Mouse (Mus musculus): ENCODE results near the gene Kcnc3. TPM values are rescaled to one million over a fixed set of nuclear protein-coding genes. Genes with fewer than 3 reads are reported as not detected.

Gene Kcnc3
- polyA plus RNA-seq, 1 experiment from 2014 or later: 0.22 TPM

GRCm38 (mm10) chr7:44617059-44617458 is 26.6 kb downstream of the Kcnc3 start:
- DNase-seq (ENCODE audit: low spot score) (no peak), ATAC-seq (replicated peaks; ENCODE audit: low FRiP score) (no peak)
- Histone ChIP-seq H3K4me2 (no peak overlapping the region), H3K4me3 (ENCODE audit: low read depth, low read length) (no peak overlapping the region), H3K9ac (ENCODE audit: low read depth, low read length) (no peak overlapping the region), H3K27me3 (replicated peaks; ENCODE audit: control insufficient read depth, insufficient read depth, low read length) (peaks cover 34% of the 10 kb centered on the region), H3K27ac (ENCODE audit: low read depth, low read length) (no peak overlapping the region), H3K4me1 (replicated peaks; ENCODE audit: control insufficient read depth, insufficient read depth, low read length) (no peaks in the 10 kb centered on the region), H3K36me3 (ENCODE audit: control insufficient read depth, insufficient read depth, low read length) (no peaks in the 10 kb centered on the region), H3K9me3 (ENCODE audit: control insufficient read depth, low read length) (no peaks in the 10 kb centered on the region)
- WGBS: 63% methylated on average over 3 of the region's 3 CpGs

GRCm38 (mm10) chr7:44623714-44624542 is 33.5 kb downstream of the Kcnc3 start:
- DNase-seq (ENCODE audit: low spot score) (no peak), ATAC-seq (replicated peaks; ENCODE audit: low FRiP score) (no peak)
- H3K9me3 ChIP-seq (ENCODE audit: control insufficient read depth, low read length): no peaks in the 10 kb centered on the region
- H3K4me1 ChIP-seq (replicated peaks; ENCODE audit: control insufficient read depth, insufficient read depth, low read length): no peaks in the 10 kb centered on the region
- H3K27ac ChIP-seq (ENCODE audit: low read depth, low read length): no peak overlapping the region
- no peak overlapping the region for H3K4me2 ChIP-seq
- H3K36me3 ChIP-seq (ENCODE audit: control insufficient read depth, insufficient read depth, low read length): no peaks in the 10 kb centered on the region
- 0 out of 2 replicates have a peak, but pooled peaks cover 3% of the 10 kb centered on the region for H3K27me3 ChIP-seq (replicated peaks; ENCODE audit: control insufficient read depth, insufficient read depth, low read length)
- no peak overlapping the region for H3K9ac ChIP-seq (ENCODE audit: low read depth, low read length)
- H3K4me3 ChIP-seq (ENCODE audit: low read depth, low read length): no peak overlapping the region
- 41% methylated on average over 18 of the region's 18 CpGs for whole genome bisulfite sequencing

- no peak overlapping the region for H3K4me2 ChIP-seq
- DNase-seq (ENCODE audit: low spot score): no peak
- ATAC-seq (replicated peaks; ENCODE audit: low FRiP score): no peak
- no peaks in the 10 kb centered on the region for H3K4me1 ChIP-seq (replicated peaks; ENCODE audit: control insufficient read depth, insufficient read depth, low read length)
- no peaks in the 10 kb centered on the region for H3K9me3 ChIP-seq (ENCODE audit: control insufficient read depth, low read length)
- H3K9ac ChIP-seq (ENCODE audit: low read depth, low read length): no peak overlapping the region
- H3K36me3 ChIP-seq (ENCODE audit: control insufficient read depth, insufficient read depth, low read length): no peaks in the 10 kb centered on the region
- H3K27ac ChIP-seq (ENCODE audit: low read depth, low read length): no peak overlapping the region
- no peak overlapping the region for H3K4me3 ChIP-seq (ENCODE audit: low read depth, low read length)
- 0 out of 2 replicates have a peak, but pooled peaks cover 3% of the 10 kb centered on the region for H3K27me3 ChIP-seq (replicated peaks; ENCODE audit: control insufficient read depth, insufficient read depth, low read length)
- 62% methylated on average over 3 of the region's 3 CpGs for WGBS
Observed at GRCm38 (mm10) chr7:44624543-44624826, 34.0 kb downstream of the Kcnc3 start.

GRCm38 (mm10) chr7:44624828-44625227 is 34.4 kb downstream of the Kcnc3 start:
- WGBS: 56% methylated on average over 14 of the region's 14 CpGs
- no peak overlapping the region for H3K27ac ChIP-seq (ENCODE audit: low read depth, low read length)
- H3K4me3 ChIP-seq (ENCODE audit: low read depth, low read length): no peak overlapping the region
- DNase-seq (ENCODE audit: low spot score) (no peak), ATAC-seq (replicated peaks; ENCODE audit: low FRiP score) (no peak)
- no peaks in the 10 kb centered on the region for H3K9me3 ChIP-seq (ENCODE audit: control insufficient read depth, low read length)
- 0 out of 2 replicates have a peak, but pooled peaks cover 3% of the 10 kb centered on the region for H3K27me3 ChIP-seq (replicated peaks; ENCODE audit: control insufficient read depth, insufficient read depth, low read length)
- no peak overlapping the region for H3K9ac ChIP-seq (ENCODE audit: low read depth, low read length)
- no peaks in the 10 kb centered on the region for H3K36me3 ChIP-seq (ENCODE audit: control insufficient read depth, insufficient read depth, low read length)
- H3K4me2 ChIP-seq: no peak overlapping the region
- no peaks in the 10 kb centered on the region for H3K4me1 ChIP-seq (replicated peaks; ENCODE audit: control insufficient read depth, insufficient read depth, low read length)

GRCm38 (mm10) chr7:44625241-44626067 is 35.0 kb downstream of the Kcnc3 start:
- ATAC-seq (replicated peaks; ENCODE audit: low FRiP score) (no peak), DNase-seq (ENCODE audit: low spot score) (no peak)
- Histone ChIP-seq H3K4me3 (ENCODE audit: low read depth, low read length) (no peak overlapping the region), H3K4me2 (no peak overlapping the region), H3K9me3 (ENCODE audit: control insufficient read depth, low read length) (no peaks in the 10 kb centered on the region), H3K27me3 (replicated peaks; ENCODE audit: control insufficient read depth, insufficient read depth, low read length) (0 out of 2 replicates have a peak, but pooled peaks cover 3% of the 10 kb centered on the region), H3K4me1 (replicated peaks; ENCODE audit: control insufficient read depth, insufficient read depth, low read length) (no peaks in the 10 kb centered on the region), H3K27ac (ENCODE audit: low read depth, low read length) (no peak overlapping the region), H3K9ac (ENCODE audit: low read depth, low read length) (no peak overlapping the region), H3K36me3 (ENCODE audit: control insufficient read depth, insufficient read depth, low read length) (no peaks in the 10 kb centered on the region)
- WGBS: 81% methylated on average over 13 of the region's 13 CpGs

GRCm38 (mm10) chr7:44626068-44626385 is 35.6 kb downstream of the Kcnc3 start:
- 38% methylated on average over 1 of the region's 1 CpGs for WGBS
- ATAC-seq (replicated peaks; ENCODE audit: low FRiP score): no peak

GRCm38 (mm10) chr7:44626966-44627365 is 36.5 kb downstream of the Kcnc3 start:
- ATAC-seq (replicated peaks; ENCODE audit: low FRiP score): no peak
- WGBS: 70% methylated on average over 13 of the region's 13 CpGs
- 0 out of 2 replicates have a peak, but pooled peaks cover 3% of the 10 kb centered on the region for H3K27me3 ChIP-seq (replicated peaks; ENCODE audit: control insufficient read depth, insufficient read depth, low read length)
- H3K27ac ChIP-seq (ENCODE audit: low read depth, low read length): no peak overlapping the region
- H3K4me2 ChIP-seq: no peak overlapping the region
- no peaks in the 10 kb centered on the region for H3K9me3 ChIP-seq (ENCODE audit: control insufficient read depth, low read length)
- DNase-seq (ENCODE audit: low spot score): no peak
- no peaks in the 10 kb centered on the region for H3K4me1 ChIP-seq (replicated peaks; ENCODE audit: control insufficient read depth, insufficient read depth, low read length)
- no peaks in the 10 kb centered on the region for H3K36me3 ChIP-seq (ENCODE audit: control insufficient read depth, insufficient read depth, low read length)
- H3K9ac ChIP-seq (ENCODE audit: low read depth, low read length): no peak overlapping the region
- no peak overlapping the region for H3K4me3 ChIP-seq (ENCODE audit: low read depth, low read length)

More at GRCm38 (mm10) chr7:44626068-44626385, 35.6 kb downstream of the Kcnc3 start:
- H3K9me3 ChIP-seq (ENCODE audit: control insufficient read depth, low read length): no peaks in the 10 kb centered on the region
- no peak overlapping the region for H3K4me2 ChIP-seq
- H3K36me3 ChIP-seq (ENCODE audit: control insufficient read depth, insufficient read depth, low read length): no peaks in the 10 kb centered on the region
- DNase-seq (ENCODE audit: low spot score): no peak
- H3K9ac ChIP-seq (ENCODE audit: low read depth, low read length): no peak overlapping the region
- no peaks in the 10 kb centered on the region for H3K4me1 ChIP-seq (replicated peaks; ENCODE audit: control insufficient read depth, insufficient read depth, low read length)
- H3K27me3 ChIP-seq (replicated peaks; ENCODE audit: control insufficient read depth, insufficient read depth, low read length): 0 out of 2 replicates have a peak, but pooled peaks cover 3% of the 10 kb centered on the region
- H3K4me3 ChIP-seq (ENCODE audit: low read depth, low read length): no peak overlapping the region
- H3K27ac ChIP-seq (ENCODE audit: low read depth, low read length): no peak overlapping the region

- no peak overlapping the region for H3K27ac ChIP-seq (ENCODE audit: low read depth, low read length)
- no peak overlapping the region for H3K4me3 ChIP-seq (ENCODE audit: low read depth, low read length)
- no peaks in the 10 kb centered on the region for H3K4me1 ChIP-seq (replicated peaks; ENCODE audit: control insufficient read depth, insufficient read depth, low read length)
- no peak for DNase-seq (ENCODE audit: low spot score)
- 81% methylated on average over 15 of the region's 15 CpGs for WGBS
- no peak overlapping the region for H3K9ac ChIP-seq (ENCODE audit: low read depth, low read length)
- H3K4me2 ChIP-seq: no peak overlapping the region
- peaks cover 6% of the 10 kb centered on the region for H3K27me3 ChIP-seq (replicated peaks; ENCODE audit: control insufficient read depth, insufficient read depth, low read length)
- no peaks in the 10 kb centered on the region for H3K9me3 ChIP-seq (ENCODE audit: control insufficient read depth, low read length)
- no peak for ATAC-seq (replicated peaks; ENCODE audit: low FRiP score)
- H3K36me3 ChIP-seq (ENCODE audit: control insufficient read depth, insufficient read depth, low read length): no peaks in the 10 kb centered on the region
Observed at GRCm38 (mm10) chr7:44628402-44629034, 38.1 kb downstream of the Kcnc3 start.
